Mouse (Mus musculus) thymus, adult 2 months (tissue): Measurements from ENCODE around the gene Pym1.

Experiments used
- CTCF ChIP-seq: fragments of 200-500 bp; IDR thresholded peaks from 2 replicates; pipeline ENCODE4 v1.5.1; 2012; ENCODE audit warnings: mild to moderate bottlenecking, control low read depth, low read length, moderate library complexity, borderline replicate concordance; ENCODE audit not compliant: control insufficient read depth, poor library complexity, insufficient read depth; ENCODE audit errors: extremely low read depth
- POLR2A ChIP-seq: fragments of 200-500 bp; IDR thresholded peaks from 2 replicates; pipeline ENCODE4 v1.6.1; 2012; ENCODE audit warnings: mild to moderate bottlenecking, low read length, control low read depth, moderate library complexity; ENCODE audit not compliant: control insufficient read depth, poor library complexity, insufficient read depth; ENCODE audit errors: extremely low read depth

DNA sequence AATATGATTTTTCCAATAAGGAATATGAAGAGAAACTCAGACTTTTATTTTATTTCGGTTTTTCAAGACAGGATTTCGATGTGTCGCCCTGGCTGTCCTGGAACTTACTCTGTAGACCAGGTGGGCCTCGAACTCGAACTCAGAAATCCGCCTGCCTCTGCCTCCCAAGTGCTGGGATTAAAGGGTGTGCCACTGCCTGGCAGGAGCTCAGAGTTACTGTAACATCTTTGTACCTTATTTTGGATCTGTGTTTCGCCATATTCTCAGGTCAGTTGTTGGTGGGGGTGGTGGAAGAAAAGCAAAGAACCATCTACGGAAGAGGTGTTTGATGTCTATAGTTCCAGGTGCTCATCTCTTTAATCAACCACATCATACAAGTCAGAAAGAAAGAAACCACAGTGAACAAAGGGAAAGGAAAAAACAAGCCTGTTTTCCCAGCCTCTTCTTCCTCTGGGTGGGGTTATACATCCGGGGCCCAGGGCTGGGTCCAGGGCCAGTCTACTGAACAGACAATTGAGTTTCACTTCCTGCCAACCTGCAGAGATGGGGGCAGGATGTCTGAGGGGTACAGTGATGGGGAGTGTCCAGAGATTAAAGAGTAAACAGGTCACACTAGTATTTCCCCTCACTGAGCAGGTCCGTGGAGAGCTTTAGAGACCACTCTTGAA, 1.6 kb upstream of the Pym1 start:
- TF ChIP-seq CTCF = no peak
- peak; percentile 38; the same call in 1 of the 2 replicates for TF ChIP-seq POLR2A
